Mouse (Mus musculus): ENCODE measurements around the gene Ubash3b.

Gene Ubash3b

GRCm38 (mm10) chr9:41087831-41088383, 73.6 kb downstream of the Ubash3b start:
- DNase-seq (ENCODE audit: low read depth): no peak

DNA sequence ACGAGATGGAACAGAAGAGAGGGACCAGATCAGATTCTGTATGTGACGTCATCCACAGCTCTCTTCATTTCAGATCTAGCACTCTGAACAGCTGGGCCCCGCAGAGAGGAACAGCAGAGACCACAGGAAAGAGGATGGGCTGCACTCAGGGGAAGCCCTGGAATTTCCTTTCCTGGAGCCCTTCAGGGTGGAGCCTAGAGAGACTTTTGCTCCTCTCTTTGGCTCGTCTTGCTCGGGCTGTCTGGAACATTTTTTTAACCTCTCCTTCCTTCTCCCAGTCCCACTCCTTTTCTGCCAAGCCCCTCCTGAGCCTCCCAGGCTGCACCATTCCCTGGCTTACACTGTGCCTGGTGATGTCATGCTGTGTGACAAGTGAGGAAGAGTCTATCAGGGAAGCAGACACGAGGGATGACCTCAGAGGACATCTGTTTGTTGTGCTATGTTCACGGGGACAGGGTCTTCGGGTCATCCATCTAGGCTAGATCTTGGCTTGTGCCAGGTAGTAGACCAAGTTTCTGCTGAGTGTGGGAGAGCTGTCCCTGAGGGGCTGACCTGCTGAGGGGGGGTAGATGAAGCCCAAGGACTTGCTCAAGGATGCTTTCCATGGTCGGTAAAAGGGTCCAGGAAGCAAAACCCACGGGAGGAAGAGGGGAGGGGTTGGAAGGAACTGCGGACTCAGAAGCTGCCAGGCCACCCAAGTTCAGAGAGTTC, 77.2 kb downstream of the Ubash3b start:
- peak; percentile 77 for DNase-seq (ENCODE audit: low read depth)

- peak; percentile 62 for DNase-seq (ENCODE audit: low read depth)
Observed at GRCm38 (mm10) chr9:41083386-41084055, 78.0 kb downstream of the Ubash3b start.

GRCm38 (mm10) chr9:41082891-41083290, 78.6 kb downstream of the Ubash3b start:
- DNase-seq (ENCODE audit: low read depth): peak; percentile 43

DNA sequence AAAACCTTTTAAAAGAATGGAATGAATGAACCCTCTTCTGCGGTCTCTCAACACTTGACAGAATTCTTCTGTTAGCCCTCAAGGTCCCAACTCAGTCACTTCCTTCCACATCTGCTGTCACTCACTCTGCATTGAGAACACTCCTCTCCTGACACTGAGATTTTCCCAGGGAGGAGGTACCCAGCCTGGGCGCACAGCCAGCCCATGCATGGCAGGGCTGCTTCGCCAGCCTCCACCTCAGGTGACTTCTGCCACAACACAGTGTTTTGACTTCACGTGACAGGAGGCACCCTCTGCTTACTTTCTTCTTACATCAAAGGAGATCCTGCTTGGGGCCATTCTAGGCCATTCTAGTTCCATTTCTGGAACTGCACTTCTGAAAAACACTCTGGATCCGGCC, 80.6 kb downstream of the Ubash3b start:
- DNase-seq (ENCODE audit: low read depth): peak; percentile 93

- DNase-seq (ENCODE audit: low read depth): peak; percentile 52
Observed at GRCm38 (mm10) chr9:41079428-41080155, 81.9 kb downstream of the Ubash3b start.

- DNase-seq (ENCODE audit: low read depth): peak; percentile 30
Observed at GRCm38 (mm10) chr9:41078198-41078597, 83.3 kb downstream of the Ubash3b start.

DNA sequence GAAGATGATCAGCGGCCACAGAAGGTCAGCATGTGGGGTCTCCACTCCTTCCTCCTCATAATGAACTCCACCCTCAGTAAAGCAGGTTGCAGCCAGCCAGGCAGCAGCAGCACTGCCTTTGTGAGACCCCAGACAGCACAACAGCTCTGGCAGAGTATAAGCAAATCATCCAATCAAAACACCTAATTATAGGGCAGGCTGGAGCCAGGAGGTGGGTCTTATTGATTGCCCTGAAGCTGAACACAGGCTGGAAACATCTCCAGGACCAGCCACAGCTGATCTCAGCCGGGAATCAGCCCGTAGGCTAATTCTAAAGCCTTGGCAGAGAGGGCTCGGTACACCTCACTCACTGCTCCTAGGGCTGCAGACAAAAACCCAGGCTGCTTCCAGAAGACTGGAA, 85.3 kb downstream of the Ubash3b start:
- DNase-seq (ENCODE audit: low read depth): no peak

DNA sequence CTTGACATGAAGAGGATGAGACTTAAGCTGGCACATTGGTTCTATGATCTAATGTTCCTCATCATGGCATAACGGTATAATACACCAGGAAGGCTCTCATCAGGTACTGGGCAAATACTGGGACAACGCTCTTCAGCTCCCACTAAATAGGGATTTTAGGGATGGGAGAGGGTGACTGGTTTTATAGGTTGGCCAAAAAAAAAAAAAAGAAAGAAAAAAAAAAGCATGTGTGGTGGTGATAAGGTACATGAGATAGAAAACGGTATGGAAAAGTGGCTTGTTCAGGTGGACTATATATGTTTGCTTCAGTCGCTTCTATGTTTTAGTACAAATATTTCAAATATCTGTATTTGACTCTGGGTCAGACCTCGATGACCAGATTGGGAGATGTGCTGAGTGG, 86.0 kb downstream of the Ubash3b start:
- no peak for DNase-seq (ENCODE audit: low read depth)

- DNase-seq (ENCODE audit: low read depth): peak; percentile 90
Observed at GRCm38 (mm10) chr9:41073196-41074009, 88.1 kb downstream of the Ubash3b start.

GRCm38 (mm10) chr9:41072786-41073185, 88.7 kb downstream of the Ubash3b start:
- DNase-seq (ENCODE audit: low read depth): peak; percentile 69

DNA sequence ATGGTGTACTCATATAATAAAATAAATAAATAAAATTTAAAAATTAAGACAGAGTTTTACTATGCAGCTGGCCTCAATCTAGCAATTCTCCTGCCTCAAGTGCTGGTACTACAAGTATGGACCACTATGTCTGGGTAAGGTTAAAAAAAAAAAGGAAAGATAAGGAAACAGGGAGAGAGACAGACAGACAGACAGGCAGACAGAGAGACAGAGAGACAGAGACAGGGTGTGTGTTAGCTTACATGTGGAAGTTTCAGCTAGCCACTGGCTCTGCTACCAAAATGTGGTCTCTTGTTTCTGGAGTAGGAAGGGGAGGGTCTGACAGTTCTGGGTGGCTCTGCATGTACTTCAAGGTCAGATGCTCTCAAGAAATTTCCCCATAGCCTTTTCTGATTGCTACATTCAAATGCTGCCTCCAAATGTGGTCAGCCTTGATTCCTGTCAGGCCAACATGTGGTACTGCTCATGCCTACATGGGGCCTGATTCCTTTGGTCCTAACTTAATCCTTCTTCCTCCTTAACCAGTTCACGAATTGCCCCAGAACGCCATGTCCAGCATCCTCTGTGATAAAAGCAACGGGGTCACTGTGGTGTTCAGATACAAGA, 89.5 kb downstream of the Ubash3b start:
- DNase-seq (ENCODE audit: low read depth): peak; percentile 41

DNA sequence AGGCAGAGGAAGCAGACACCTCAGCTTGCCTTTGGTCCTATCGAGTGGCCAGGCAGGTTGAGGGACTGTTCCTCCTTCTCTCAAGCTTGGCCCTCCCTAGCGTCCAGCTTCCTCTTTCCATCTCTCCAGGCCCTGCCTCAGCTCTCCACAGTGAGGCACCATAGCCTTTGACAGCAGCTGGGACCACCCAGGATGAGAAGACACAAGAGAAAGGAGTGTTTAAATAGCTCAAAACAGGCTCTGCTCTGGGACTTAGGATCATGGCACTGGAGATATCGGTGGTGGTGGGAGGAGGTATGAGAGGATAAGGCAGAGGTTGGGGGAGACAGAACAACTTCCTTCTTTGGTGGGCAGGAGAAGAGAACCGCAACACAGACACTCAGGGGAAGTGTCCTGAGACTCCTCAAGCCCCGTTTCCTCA, 90.7 kb downstream of the Ubash3b start:
- no peak for DNase-seq (ENCODE audit: low read depth)

- no peak for DNase-seq (ENCODE audit: low read depth)
Observed at GRCm38 (mm10) chr9:41069509-41069908, 92.0 kb downstream of the Ubash3b start.

DNA sequence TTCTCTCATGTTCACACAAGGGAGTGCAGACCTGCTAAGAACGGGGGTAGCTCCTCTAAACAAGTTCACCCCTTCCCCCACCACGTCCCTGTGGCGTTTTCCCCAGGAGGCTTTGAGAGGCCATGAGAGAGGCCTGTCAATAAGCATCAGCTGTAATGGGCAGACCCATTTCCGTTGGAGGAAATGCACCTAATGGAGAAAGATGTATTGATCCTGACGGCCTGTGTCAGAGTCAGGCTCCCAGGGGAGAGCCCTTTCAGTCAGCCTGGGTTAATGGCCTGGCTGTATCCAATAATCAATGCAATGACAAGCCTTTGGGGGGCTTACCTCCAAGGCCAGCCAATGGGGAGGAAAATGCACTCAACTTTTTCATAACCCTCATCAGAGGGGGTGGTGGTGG, 100.1 kb downstream of the Ubash3b start:
- DNase-seq (ENCODE audit: low read depth): no peak

DNA sequence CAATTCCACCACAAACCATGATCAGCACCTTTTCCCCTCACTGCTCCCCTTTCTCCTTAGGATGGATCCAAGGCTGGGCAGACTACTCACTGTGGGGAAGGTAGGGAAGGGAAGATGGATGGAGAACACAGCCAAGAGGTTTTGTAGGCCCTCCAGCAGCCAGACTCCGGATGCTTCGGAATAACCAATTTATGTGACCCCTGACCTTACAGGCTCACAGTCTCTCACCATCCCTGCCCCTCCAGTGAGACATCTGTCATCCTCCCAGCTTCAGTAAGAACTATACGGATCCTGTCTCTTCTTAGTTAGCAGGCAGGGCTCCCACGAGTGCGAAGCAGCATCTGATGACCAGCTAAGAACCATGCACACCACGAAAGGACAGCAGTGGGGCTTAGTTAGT, 100.9 kb downstream of the Ubash3b start:
- DNase-seq (ENCODE audit: low read depth): no peak

- no peak for DNase-seq (ENCODE audit: low read depth)
Observed at GRCm38 (mm10) chr9:41058765-41059535, 102.5 kb downstream of the Ubash3b start.

DNA sequence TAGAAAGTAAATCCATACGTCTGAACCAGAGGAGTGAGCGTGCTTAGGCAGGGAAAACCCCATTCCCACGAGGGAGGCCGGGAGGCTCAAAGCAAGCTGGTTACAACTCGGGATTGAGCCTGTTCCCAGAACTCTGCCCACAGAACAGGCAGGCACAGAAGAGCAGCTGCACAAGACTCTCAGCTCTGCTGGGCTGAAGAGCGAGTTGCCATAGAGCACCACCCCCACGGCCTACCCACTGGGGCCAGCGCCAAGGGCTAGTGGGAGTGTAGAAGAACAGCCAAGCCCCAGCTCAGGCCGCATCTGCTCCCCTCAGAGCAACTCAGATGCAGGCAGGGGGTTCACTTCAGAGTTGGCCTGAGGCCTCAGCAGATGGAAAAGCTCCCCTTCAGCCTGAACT, 107.3 kb downstream of the Ubash3b start:
- DNase-seq (ENCODE audit: low read depth): no peak

GRCm38 (mm10) chr9:41053478-41053877, 108.0 kb downstream of the Ubash3b start:
- DNase-seq (ENCODE audit: low read depth): no peak

GRCm38 (mm10) chr9:41051080-41051932, 110.2 kb downstream of the Ubash3b start:
- DNase-seq (ENCODE audit: low read depth): no peak
